Mouse (Mus musculus): ENCODE data around the gene Ddx11.
"Not testable (repeated sequence)": the region's sequence is repeated elsewhere in the genome, so short reads cannot be mapped to it uniquely, and the experiment has no call there.

Ddx11 gene

DNA sequence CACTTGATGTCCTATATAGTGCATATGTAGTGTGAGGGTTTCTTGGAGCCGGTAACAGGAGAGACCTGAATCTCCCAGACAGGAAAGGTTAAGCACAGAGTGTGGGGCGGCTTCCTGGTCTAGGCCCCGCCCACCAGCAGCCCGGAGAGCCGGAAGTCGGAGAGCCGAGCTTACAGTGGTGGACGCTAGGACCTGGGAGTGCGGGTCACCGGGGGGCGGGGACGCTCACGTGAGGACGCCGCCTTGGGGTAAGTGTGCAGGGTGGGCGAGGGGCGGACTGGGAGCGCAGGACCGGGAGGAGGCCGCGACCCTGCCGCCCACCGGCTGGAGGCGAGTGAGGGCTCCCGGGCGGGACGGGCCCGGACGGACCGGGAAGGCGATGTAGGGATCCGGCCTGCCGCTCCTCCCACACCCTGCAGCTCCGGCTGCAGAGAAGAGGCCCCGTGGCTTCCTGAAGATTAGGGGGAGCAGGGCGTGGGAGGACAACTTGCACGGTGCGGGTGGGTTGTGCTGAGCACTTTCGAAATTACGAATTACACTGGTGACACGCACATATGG lies 11.8 kb upstream of the Ddx11 start, which contains the start of gene Washc1:
Gene Washc1, plus strand, starts transcription at position 144 of the 558 bp plus-strand sequence.
- peak; percentile 93 for DNase-seq (ENCODE audit: extremely low read depth, insufficient read length, low spot score)

- DNase-seq (ENCODE audit: extremely low read depth, insufficient read length, low spot score), result no peak
These were observed 11.2 kb upstream of the Ddx11 start for GRCm38 (mm10) chr17:66112166-66112565.

GRCm38 (mm10) chr17:66118991-66119390 lies 4.3 kb upstream of the Ddx11 start:
- DNase-seq (ENCODE audit: extremely low read depth, insufficient read length, low spot score), result no peak

GRCm38 (mm10) chr17:66120701-66121100 lies 2.6 kb upstream of the Ddx11 start:
- no peak for DNase-seq (ENCODE audit: extremely low read depth, insufficient read length, low spot score)

GRCm38 (mm10) chr17:66123816-66124610 lies 693 bp downstream of the Ddx11 start:
- peak; percentile 43 for DNase-seq (ENCODE audit: extremely low read depth, insufficient read length, low spot score)

- DNase-seq (ENCODE audit: extremely low read depth, insufficient read length, low spot score), result no peak
These were observed 1.9 kb downstream of the Ddx11 start for GRCm38 (mm10) chr17:66125211-66125610.

- no peak for DNase-seq (ENCODE audit: extremely low read depth, insufficient read length, low spot score)
These were observed 7.1 kb downstream of the Ddx11 start for GRCm38 (mm10) chr17:66130371-66130770.

GRCm38 (mm10) chr17:66131212-66131611 lies 7.9 kb downstream of the Ddx11 start:
- DNase-seq (ENCODE audit: extremely low read depth, insufficient read length, low spot score), result no peak

DNA sequence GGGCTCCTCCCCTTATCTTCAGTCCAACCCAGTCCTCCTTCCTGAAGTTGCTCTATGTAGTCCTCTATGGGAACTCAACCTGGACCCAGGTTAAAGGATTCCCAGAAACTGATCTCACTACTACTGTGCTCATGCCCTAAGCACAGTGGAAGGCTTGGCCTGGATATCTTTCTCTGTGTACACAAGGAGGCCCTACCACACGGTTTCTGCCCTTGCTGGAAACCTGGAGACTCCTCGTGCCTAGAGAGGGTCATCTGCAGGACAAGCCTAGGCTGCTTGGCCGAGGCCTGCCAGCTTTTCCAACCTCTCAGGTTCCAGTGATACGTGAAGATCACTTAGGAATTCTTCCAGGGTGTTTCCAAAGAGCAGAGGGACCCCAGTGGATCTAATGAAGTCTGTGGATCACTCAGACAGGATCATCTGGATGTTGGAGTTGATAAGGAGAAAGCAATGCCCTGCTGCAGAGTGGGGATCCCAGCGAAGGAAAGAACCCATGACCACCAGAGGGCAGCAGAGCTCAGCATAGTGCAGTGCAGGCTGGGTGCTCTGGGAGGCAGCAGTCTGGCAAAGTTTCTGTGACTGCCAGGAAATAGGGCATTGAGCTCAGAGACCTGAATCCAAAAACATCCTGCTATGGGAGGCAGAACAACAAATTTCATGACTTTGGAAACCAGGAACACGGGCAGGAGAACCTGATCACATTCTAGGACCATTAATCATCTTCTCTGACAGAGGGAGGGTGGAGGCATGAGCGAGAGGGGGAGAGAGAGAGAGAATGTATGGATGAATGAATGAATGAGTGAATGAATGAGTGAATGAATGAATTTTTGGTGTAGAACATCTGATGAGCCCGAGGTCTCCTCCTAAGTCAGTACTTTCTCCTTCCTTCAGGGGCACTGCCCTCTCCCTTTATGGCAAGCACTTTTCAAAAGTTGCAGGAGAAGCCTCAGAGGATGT lies 29.7 kb downstream of the Ddx11 start:
- not testable (repeated sequence) for DNase-seq (ENCODE audit: extremely low read depth, insufficient read length, low spot score)

DNA sequence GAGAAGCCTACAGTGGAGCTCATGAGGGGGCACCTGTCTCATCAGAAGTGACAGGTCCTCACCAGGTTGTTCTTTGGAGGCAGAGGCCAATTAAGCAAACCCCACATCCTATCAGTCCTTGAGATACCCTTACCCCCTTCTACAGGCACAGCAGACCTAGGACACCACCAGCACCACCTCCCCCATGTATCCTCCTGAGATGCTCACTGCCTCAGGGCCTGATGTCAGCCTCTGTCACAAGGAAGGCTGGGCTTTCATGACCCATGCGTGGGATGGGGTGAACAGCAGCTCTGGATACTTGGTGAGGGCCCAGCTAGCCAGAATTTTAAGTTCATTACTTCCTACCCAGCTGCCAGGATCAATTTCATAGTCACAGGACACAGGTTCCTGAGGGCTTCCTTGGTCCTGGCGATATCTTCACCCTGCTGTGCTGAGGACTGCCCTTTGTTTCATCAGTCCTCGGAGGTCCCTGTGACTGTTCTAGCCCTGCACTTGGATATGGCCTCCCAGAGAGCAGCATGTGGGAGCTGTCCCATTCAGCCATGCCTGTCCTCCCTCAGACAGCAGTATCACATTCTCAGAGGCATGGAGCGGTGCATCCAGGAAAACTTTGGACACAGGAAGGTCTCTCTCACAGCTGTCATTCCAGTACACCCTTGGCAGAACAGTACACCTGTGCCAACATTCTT lies 30.6 kb downstream of the Ddx11 start:
- not testable (repeated sequence) for DNase-seq (ENCODE audit: extremely low read depth, insufficient read length, low spot score)

DNA sequence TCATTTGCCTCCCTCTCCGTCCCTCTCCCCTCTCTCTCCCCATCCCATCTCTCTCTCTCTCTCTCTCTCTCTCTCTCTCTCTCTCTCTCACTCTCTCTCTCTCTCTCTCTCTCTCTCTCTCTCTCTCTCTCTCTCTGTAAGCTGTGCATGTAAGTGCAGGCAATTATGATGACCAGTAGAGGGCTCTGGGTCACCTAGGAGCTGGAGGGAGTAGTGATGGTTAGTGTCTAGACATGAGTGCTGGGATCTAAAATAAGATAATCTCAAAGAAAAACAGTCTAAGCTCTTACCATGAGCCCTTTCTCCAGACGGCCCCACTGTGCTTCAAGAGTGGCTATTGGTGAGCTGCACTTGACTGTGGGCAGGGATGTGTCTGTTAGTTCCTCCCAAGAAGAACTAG lies 31.6 kb downstream of the Ddx11 start:
- DNase-seq (ENCODE audit: extremely low read depth, insufficient read length, low spot score), result no peak

DNA sequence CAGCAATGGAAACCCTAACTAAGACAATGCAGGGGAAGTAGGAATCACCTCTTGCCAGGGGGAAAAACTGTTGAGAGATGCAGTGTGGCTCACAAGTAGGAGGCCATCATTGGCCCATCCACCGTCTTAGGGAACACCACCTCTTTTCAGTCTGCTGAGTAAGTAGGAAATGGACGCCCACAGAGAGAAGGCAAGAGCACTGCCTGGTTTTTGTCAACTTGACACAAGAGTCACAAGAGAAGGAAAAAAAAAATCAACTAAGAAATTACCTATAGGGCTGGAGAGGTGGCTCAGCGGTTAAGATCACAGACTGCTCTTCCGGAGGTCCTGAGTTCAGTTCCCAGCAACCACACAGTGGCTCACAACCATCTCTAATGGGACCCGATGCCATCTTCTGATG lies 35.0 kb downstream of the Ddx11 start:
- no peak for DNase-seq (ENCODE audit: extremely low read depth, insufficient read length, low spot score)

DNA sequence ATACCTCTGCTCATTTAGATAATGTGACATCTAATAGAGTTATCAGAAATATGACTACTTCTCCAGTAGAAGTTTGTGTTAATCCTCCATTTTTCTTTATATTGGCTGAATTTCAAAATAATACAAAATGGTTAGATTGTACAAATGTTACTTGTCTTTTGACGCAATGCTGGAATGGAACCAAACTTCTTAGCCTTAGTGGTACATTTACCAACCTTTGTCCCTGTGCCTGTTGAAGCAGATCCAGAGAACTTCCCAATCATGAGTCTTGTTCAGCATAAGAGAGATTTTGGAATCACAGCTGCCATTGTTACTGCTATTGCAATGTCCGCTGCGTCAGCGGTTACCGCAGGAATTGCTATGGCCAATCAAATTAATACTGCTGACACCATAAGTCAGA lies 43.8 kb downstream of the Ddx11 start:
- DNase-seq (ENCODE audit: extremely low read depth, insufficient read length, low spot score), result not testable (repeated sequence)

- DNase-seq (ENCODE audit: extremely low read depth, insufficient read length, low spot score), result not testable (repeated sequence)
These were observed 47.7 kb downstream of the Ddx11 start for GRCm38 (mm10) chr17:66170971-66171370.

DNA sequence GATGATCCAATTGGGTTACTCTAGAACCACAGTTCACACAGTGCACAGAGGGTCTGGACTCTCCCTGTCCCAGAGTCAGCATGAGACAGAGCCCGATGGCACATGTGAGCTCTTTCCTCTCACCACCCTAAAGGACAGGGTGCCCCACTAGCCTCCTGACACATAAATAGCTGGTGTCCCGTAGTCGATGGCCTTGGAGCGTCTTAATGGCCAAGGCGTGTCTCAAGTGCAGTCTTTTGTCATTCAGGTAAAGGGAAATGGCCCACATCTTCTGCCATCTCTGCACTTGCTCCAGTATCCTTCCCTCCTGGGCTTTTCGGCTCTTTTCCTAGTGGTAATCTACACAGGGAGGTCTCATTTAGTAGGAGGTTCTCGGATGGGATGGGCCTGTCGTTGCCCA lies 67.3 kb downstream of the Ddx11 start:
- no peak for DNase-seq (ENCODE audit: extremely low read depth, insufficient read length, low spot score)

DNA sequence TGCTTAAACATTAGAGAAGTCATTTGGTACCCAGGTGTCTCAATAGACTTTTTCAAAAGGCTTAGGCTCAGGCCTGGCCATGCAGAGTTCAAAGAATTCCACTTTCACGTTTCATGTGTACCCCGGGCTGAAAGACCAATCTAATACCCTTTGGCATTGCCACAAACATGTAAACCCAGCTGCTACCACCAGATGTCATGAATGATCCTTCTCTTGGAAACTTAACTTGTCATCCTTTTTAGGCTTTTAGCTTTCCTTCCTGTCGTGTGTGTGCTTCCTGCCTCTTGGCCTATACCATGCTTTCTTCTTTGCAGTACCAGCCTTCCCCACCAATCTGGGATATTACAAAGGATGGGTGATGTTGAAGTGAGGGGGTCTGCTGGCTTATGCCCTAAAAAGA lies 73.7 kb downstream of the Ddx11 start:
- DNase-seq (ENCODE audit: extremely low read depth, insufficient read length, low spot score), result no peak
